Mouse (Mus musculus): ENCODE measurements at regions not wholly inside any gene's neighbourhood (a gene's known extent, or its start where the extent isn't known, plus 50 kb on each side); places are given as distances from the start of the nearest gene placed in this dataset.

GRCm38 (mm10) chr11:111732096-111732495, 666.1 kb downstream of the Kcnj2 start:
- no peaks in the 10 kb centered on the region for H3K36me3 ChIP-seq (ENCODE audit: control insufficient read depth, insufficient read depth, low read length)
- no peak overlapping the region for H3K4me3 ChIP-seq (ENCODE audit: low read length)
- H3K9ac ChIP-seq (ENCODE audit: low read depth, low read length) = no peak overlapping the region
- no peak for ATAC-seq
- no peak overlapping the region for H3K27ac ChIP-seq (ENCODE audit: low read depth, low read length)
- H3K4me2 ChIP-seq (ENCODE audit: low read length) = no peak overlapping the region
- H3K27me3 ChIP-seq (replicated peaks; ENCODE audit: control insufficient read depth, insufficient read depth, low read length) = no peaks in the 10 kb centered on the region
- no peaks in the 10 kb centered on the region for H3K9me3 ChIP-seq (ENCODE audit: control insufficient read depth, low read length)
- no peaks in the 10 kb centered on the region for H3K4me1 ChIP-seq (ENCODE audit: control insufficient read depth, insufficient read depth, low read depth, low read length)
- WGBS = 72% methylated on average over 8 of the region's 8 CpGs

GRCm38 (mm10) chr11:111735446-111735845, 669.5 kb downstream of the Kcnj2 start:
- no peak overlapping the region for H3K4me2 ChIP-seq (ENCODE audit: low read length)
- no peak overlapping the region for H3K4me3 ChIP-seq (ENCODE audit: low read length)
- no peaks in the 10 kb centered on the region for H3K27me3 ChIP-seq (replicated peaks; ENCODE audit: control insufficient read depth, insufficient read depth, low read length)
- H3K9me3 ChIP-seq (ENCODE audit: control insufficient read depth, low read length) = no peaks in the 10 kb centered on the region
- H3K36me3 ChIP-seq (ENCODE audit: control insufficient read depth, insufficient read depth, low read length) = no peaks in the 10 kb centered on the region
- 92% methylated on average over 1 of the region's 1 CpGs for WGBS
- no peak overlapping the region for H3K27ac ChIP-seq (ENCODE audit: low read depth, low read length)
- no peak for ATAC-seq
- no peak overlapping the region for H3K9ac ChIP-seq (ENCODE audit: low read depth, low read length)
- no peaks in the 10 kb centered on the region for H3K4me1 ChIP-seq (ENCODE audit: control insufficient read depth, insufficient read depth, low read depth, low read length)

- 95% methylated on average over 5 of the region's 5 CpGs for WGBS
- H3K27me3 ChIP-seq (replicated peaks; ENCODE audit: control insufficient read depth, insufficient read depth, low read length) = no peaks in the 10 kb centered on the region
Observed at GRCm38 (mm10) chr11:111735961-111736360, 670.0 kb downstream of the Kcnj2 start.

GRCm38 (mm10) chr11:111743356-111743755, 677.4 kb downstream of the Kcnj2 start:
- H3K9me3 ChIP-seq (ENCODE audit: control insufficient read depth, low read length) = no peaks in the 10 kb centered on the region
- no peaks in the 10 kb centered on the region for H3K36me3 ChIP-seq (ENCODE audit: control insufficient read depth, insufficient read depth, low read length)
- H3K4me2 ChIP-seq (ENCODE audit: low read length) = no peak overlapping the region
- 36% methylated on average over 6 of the region's 6 CpGs for WGBS
- no peak overlapping the region for H3K4me3 ChIP-seq (ENCODE audit: low read length)
- no peaks in the 10 kb centered on the region for H3K4me1 ChIP-seq (ENCODE audit: control insufficient read depth, insufficient read depth, low read depth, low read length)
- H3K9ac ChIP-seq (ENCODE audit: low read depth, low read length) = no peak overlapping the region
- ATAC-seq = no peak
- H3K27me3 ChIP-seq (replicated peaks; ENCODE audit: control insufficient read depth, insufficient read depth, low read length) = no peaks in the 10 kb centered on the region
- H3K27ac ChIP-seq (ENCODE audit: low read depth, low read length) = no peak overlapping the region

More at GRCm38 (mm10) chr11:111735961-111736360, 670.0 kb downstream of the Kcnj2 start:
- H3K4me3 ChIP-seq (ENCODE audit: low read length) = no peak overlapping the region
- H3K36me3 ChIP-seq (ENCODE audit: control insufficient read depth, insufficient read depth, low read length) = no peaks in the 10 kb centered on the region
- H3K9ac ChIP-seq (ENCODE audit: low read depth, low read length) = no peak overlapping the region
- no peak overlapping the region for H3K27ac ChIP-seq (ENCODE audit: low read depth, low read length)
- H3K4me1 ChIP-seq (ENCODE audit: control insufficient read depth, insufficient read depth, low read depth, low read length) = no peaks in the 10 kb centered on the region
- no peak overlapping the region for H3K4me2 ChIP-seq (ENCODE audit: low read length)
- no peak for ATAC-seq
- H3K9me3 ChIP-seq (ENCODE audit: control insufficient read depth, low read length) = no peaks in the 10 kb centered on the region

GRCm38 (mm10) chr11:111747262-111747946, 681.4 kb downstream of the Kcnj2 start:
- Histone ChIP-seq H3K27ac (ENCODE audit: low read depth, low read length) (no peak overlapping the region), H3K4me2 (ENCODE audit: low read length) (no peak overlapping the region), H3K4me3 (ENCODE audit: low read length) (no peak overlapping the region), H3K36me3 (ENCODE audit: control insufficient read depth, insufficient read depth, low read length) (no peaks in the 10 kb centered on the region), H3K4me1 (ENCODE audit: control insufficient read depth, insufficient read depth, low read depth, low read length) (no peaks in the 10 kb centered on the region), H3K9ac (ENCODE audit: low read depth, low read length) (no peak overlapping the region), H3K9me3 (ENCODE audit: control insufficient read depth, low read length) (no peaks in the 10 kb centered on the region), H3K27me3 (replicated peaks; ENCODE audit: control insufficient read depth, insufficient read depth, low read length) (no peaks in the 10 kb centered on the region)
- ATAC-seq = no peak
- WGBS = 79% methylated on average over 7 of the region's 7 CpGs

- ATAC-seq = no peak
- Histone ChIP-seq H3K9me3 (ENCODE audit: control insufficient read depth, low read length) (no peaks in the 10 kb centered on the region), H3K27ac (ENCODE audit: low read depth, low read length) (no peak overlapping the region), H3K9ac (ENCODE audit: low read depth, low read length) (no peak overlapping the region), H3K4me2 (ENCODE audit: low read length) (no peak overlapping the region), H3K4me3 (ENCODE audit: low read length) (no peak overlapping the region), H3K27me3 (replicated peaks; ENCODE audit: control insufficient read depth, insufficient read depth, low read length) (no peaks in the 10 kb centered on the region), H3K36me3 (ENCODE audit: control insufficient read depth, insufficient read depth, low read length) (no peaks in the 10 kb centered on the region), H3K4me1 (ENCODE audit: control insufficient read depth, insufficient read depth, low read depth, low read length) (no peaks in the 10 kb centered on the region)
- WGBS = 90% methylated on average over 2 of the region's 2 CpGs
Observed at GRCm38 (mm10) chr11:111747947-111748322, 682.0 kb downstream of the Kcnj2 start.

- H3K27ac ChIP-seq (ENCODE audit: low read depth, low read length) = no peak overlapping the region
- no peaks in the 10 kb centered on the region for H3K36me3 ChIP-seq (ENCODE audit: control insufficient read depth, insufficient read depth, low read length)
- ATAC-seq = no peak
- no peak overlapping the region for H3K9ac ChIP-seq (ENCODE audit: low read depth, low read length)
- 80% methylated on average over 1 of the region's 1 CpGs for whole genome bisulfite sequencing
- no peaks in the 10 kb centered on the region for H3K27me3 ChIP-seq (replicated peaks; ENCODE audit: control insufficient read depth, insufficient read depth, low read length)
- H3K4me2 ChIP-seq (ENCODE audit: low read length) = no peak overlapping the region
- H3K4me3 ChIP-seq (ENCODE audit: low read length) = no peak overlapping the region
- H3K4me1 ChIP-seq (ENCODE audit: control insufficient read depth, insufficient read depth, low read depth, low read length) = no peaks in the 10 kb centered on the region
- no peaks in the 10 kb centered on the region for H3K9me3 ChIP-seq (ENCODE audit: control insufficient read depth, low read length)
Observed at GRCm38 (mm10) chr11:111748496-111748895, 682.5 kb downstream of the Kcnj2 start.

GRCm38 (mm10) chr11:111754735-111755134, 688.8 kb downstream of the Kcnj2 start:
- Histone ChIP-seq H3K9me3 (ENCODE audit: control insufficient read depth, low read length) (no peaks in the 10 kb centered on the region), H3K27ac (ENCODE audit: low read depth, low read length) (no peak overlapping the region), H3K4me1 (ENCODE audit: control insufficient read depth, insufficient read depth, low read depth, low read length) (no peaks in the 10 kb centered on the region), H3K27me3 (replicated peaks; ENCODE audit: control insufficient read depth, insufficient read depth, low read length) (no peaks in the 10 kb centered on the region), H3K4me2 (ENCODE audit: low read length) (no peak overlapping the region), H3K9ac (ENCODE audit: low read depth, low read length) (no peak overlapping the region), H3K4me3 (ENCODE audit: low read length) (no peak overlapping the region), H3K36me3 (ENCODE audit: control insufficient read depth, insufficient read depth, low read length) (no peaks in the 10 kb centered on the region)
- 63% methylated on average over 2 of the region's 2 CpGs for WGBS
- no peak for ATAC-seq

GRCm38 (mm10) chr11:111763081-111763480, 697.1 kb downstream of the Kcnj2 start:
- ATAC-seq = no peak
- H3K4me1 ChIP-seq (ENCODE audit: control insufficient read depth, insufficient read depth, low read depth, low read length) = no peaks in the 10 kb centered on the region
- no peak overlapping the region for H3K9ac ChIP-seq (ENCODE audit: low read depth, low read length)
- no peak overlapping the region for H3K4me3 ChIP-seq (ENCODE audit: low read length)
- H3K27me3 ChIP-seq (replicated peaks; ENCODE audit: control insufficient read depth, insufficient read depth, low read length) = no peaks in the 10 kb centered on the region
- H3K9me3 ChIP-seq (ENCODE audit: control insufficient read depth, low read length) = no peaks in the 10 kb centered on the region
- no peaks in the 10 kb centered on the region for H3K36me3 ChIP-seq (ENCODE audit: control insufficient read depth, insufficient read depth, low read length)
- H3K27ac ChIP-seq (ENCODE audit: low read depth, low read length) = no peak overlapping the region
- H3K4me2 ChIP-seq (ENCODE audit: low read length) = no peak overlapping the region
- WGBS = 84% methylated on average over 3 of the region's 3 CpGs

Data from hindbrain, embryonic 16.5 days (tissue).